Mouse (Mus musculus) hindlimb bud, embryonic 11.5 days (tissue): Measurements from ENCODE around the gene Acer2.
A peak's percentile ranks its signal among the peaks of the same experiment; 100 is the strongest.
"Not testable (repeated sequence)": the region's sequence is repeated elsewhere in the genome, so short reads cannot be mapped to it uniquely, and the experiment has no call there.

Source experiments
- DNase-seq: peaks from one replicate; pipeline ENCODE4 v3.0.0-alpha.2; 2012; ENCODE audit warnings: low read depth, low spot score; ENCODE audit errors: extremely low spot score

Gene Acer2

GRCm38 (mm10) chr4:86874146-86874847 lies at the start of gene Acer2:
Gene Acer2 (plus strand): TSS chr4:86874396.
- DNase-seq, result no peak

- DNase-seq, result no peak
Observed at GRCm38 (mm10) chr4:86825143-86825542, 49.1 kb upstream of the Acer2 start.

GRCm38 (mm10) chr4:86831896-86832295 lies 42.3 kb upstream of the Acer2 start:
- no peak for DNase-seq

GRCm38 (mm10) chr4:86841141-86841540 lies 33.1 kb upstream of the Acer2 start:
- DNase-seq, result not testable (repeated sequence)

GRCm38 (mm10) chr4:86845384-86845783 lies 28.8 kb upstream of the Acer2 start:
- DNase-seq, result no peak

- DNase-seq, result no peak
Observed at GRCm38 (mm10) chr4:86847246-86847645, 26.9 kb upstream of the Acer2 start.

- no peak for DNase-seq
Observed at GRCm38 (mm10) chr4:86851331-86851730, 22.9 kb upstream of the Acer2 start.

- DNase-seq, result no peak
Observed at GRCm38 (mm10) chr4:86852018-86852417, 22.2 kb upstream of the Acer2 start.

- DNase-seq, result no peak
Observed at GRCm38 (mm10) chr4:86852813-86853590, 21.2 kb upstream of the Acer2 start.

GRCm38 (mm10) chr4:86856304-86857112 lies 17.7 kb upstream of the Acer2 start:
- DNase-seq, result no peak

GRCm38 (mm10) chr4:86857113-86858069 lies 16.8 kb upstream of the Acer2 start, which contains the start of gene Rps6:
Gene Rps6 (minus strand): TSS chr4:86857412.
- DNase-seq, result peak; percentile 88

GRCm38 (mm10) chr4:86858070-86858440 lies 16.1 kb upstream of the Acer2 start:
- DNase-seq, result no peak

GRCm38 (mm10) chr4:86864087-86864486 lies 10.1 kb upstream of the Acer2 start:
- no peak for DNase-seq

- no peak for DNase-seq
Observed at GRCm38 (mm10) chr4:86871988-86872387, 2.2 kb upstream of the Acer2 start.

- DNase-seq, result no peak
Observed at GRCm38 (mm10) chr4:86873072-86873471, 1.1 kb upstream of the Acer2 start.

GRCm38 (mm10) chr4:86879477-86879876 lies 5.3 kb downstream of the Acer2 start:
- DNase-seq, result no peak

- DNase-seq, result no peak
Observed at GRCm38 (mm10) chr4:86881178-86881577, 7.0 kb downstream of the Acer2 start.

- DNase-seq, result no peak
Observed at GRCm38 (mm10) chr4:86882413-86882812, 8.2 kb downstream of the Acer2 start.

GRCm38 (mm10) chr4:86884945-86885344 lies 10.7 kb downstream of the Acer2 start:
- DNase-seq, result no peak

GRCm38 (mm10) chr4:86885790-86886159 lies 11.6 kb downstream of the Acer2 start:
- no peak for DNase-seq
